Mouse (Mus musculus): ENCODE measurements around the gene Glis3. TPM values are rescaled to one million over a fixed set of nuclear protein-coding genes. Genes with fewer than 3 reads are reported as not detected.

Glis3 gene
- polyA plus RNA-seq, 1 experiment from 2014 or later: 2.6 TPM

DNA sequence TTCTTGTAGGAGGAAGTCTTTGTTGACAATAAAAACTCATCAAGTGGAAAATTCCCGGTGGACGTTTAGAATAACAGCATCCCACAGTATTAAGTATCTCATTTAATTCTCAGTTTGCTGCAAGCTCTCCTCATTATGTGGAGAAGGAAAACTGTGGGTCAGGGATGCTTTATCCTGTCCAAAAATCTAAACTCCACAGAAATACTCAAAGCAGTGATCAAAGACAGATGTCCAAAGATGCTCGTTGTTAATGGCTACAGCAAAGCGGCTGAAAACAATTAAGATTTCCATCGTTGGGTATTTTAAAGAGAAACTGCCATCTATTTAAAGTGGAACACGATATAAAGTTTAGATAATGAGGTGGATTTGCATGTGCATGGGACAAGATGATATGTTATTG is 454.2 kb downstream of the Glis3 start:
- Histone ChIP-seq H3K4me3 (no peak overlapping the region), H3K4me1 (no peaks in the 10 kb centered on the region), H3K9ac (no peak overlapping the region), H3K27me3 (no peaks in the 10 kb centered on the region), H3K36me3 (no peaks in the 10 kb centered on the region), H3K27ac (no peak overlapping the region), H3K9me3 (replicated peaks) (no peaks in the 10 kb centered on the region), H3K4me2 (replicated peaks) (no peak overlapping the region)
- ATAC-seq (ENCODE audit: low FRiP score): no peak
- 73% methylated on average over 6 of the region's 6 CpGs for WGBS

DNA sequence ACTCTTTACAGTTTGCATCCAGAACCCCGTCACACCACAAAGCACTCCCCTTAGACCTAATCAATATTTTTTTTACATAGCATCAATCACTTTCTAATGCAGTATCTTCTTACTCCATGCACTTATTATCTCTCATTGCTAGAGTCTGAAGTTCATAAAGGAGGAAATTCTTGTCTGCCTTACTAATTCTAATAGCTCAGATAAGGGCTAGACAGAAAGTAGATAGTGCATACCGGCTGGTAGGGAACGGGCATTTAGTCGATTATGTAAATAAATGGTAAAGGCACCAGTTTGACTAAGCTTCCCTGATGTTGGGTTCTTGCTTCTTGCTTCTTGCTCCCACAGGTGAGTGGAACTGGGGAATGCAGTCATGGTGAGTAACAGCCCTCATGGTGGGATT is 468.2 kb downstream of the Glis3 start:
- no peak for ATAC-seq (ENCODE audit: low FRiP score)
- Histone ChIP-seq H3K27me3 (no peaks in the 10 kb centered on the region), H3K4me3 (no peak overlapping the region), H3K9ac (no peak overlapping the region), H3K36me3 (no peaks in the 10 kb centered on the region), H3K4me2 (replicated peaks) (no peak overlapping the region), H3K27ac (no peak overlapping the region), H3K9me3 (replicated peaks) (no peaks in the 10 kb centered on the region), H3K4me1 (no peaks in the 10 kb centered on the region)
- 90% methylated on average over 4 of the region's 4 CpGs for WGBS

Other genes starting within 250 kb of the Glis3 start
- 5.9 and 7.8 TPM in 2 replicates for gene Slc1a1, start 155.0 kb upstream of the Glis3 start, polyA plus RNA-seq (2016; fragmentation: Nextera tagmentation; extraction: Ambion mirVana)

Measured in hindbrain, embryonic 12.5 days (tissue).